Mouse (Mus musculus) neutrophil, adult 59 days (primary cell): ENCODE data around the gene Tnfrsf4. TPM values are rescaled to one million over a fixed set of nuclear protein-coding genes. Genes with fewer than 3 reads are reported as not detected.

ENCODE experiments used
- total RNA-seq, 2 experiments: library from RNA; stranded (reverse); gene quantifications; 1 replicate in 1 of 2; 2 replicates in 1 of 2; pipeline ENCODE4 v1.2.4; 2023

Tnfrsf4 gene
- total RNA-seq: 1 to 10 TPM; 1.9 to 2.0 TPM

DNA sequence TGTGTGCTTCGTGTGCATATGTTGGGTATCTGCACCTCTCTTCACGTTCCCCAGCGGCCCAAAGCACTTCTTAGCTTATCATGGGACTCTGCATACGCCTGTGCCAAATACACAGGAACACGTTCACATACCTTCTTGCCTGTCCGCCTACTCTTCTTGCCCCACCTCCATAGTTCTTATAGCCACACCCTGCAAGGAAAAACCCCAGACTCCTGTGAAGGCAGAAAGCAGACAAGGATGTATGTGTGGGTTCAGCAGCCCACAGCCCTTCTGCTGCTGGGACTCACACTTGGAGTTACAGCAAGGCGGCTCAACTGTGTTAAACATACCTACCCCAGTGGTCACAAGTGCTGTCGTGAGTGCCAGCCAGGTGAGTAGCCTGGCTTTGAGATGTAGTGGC, at the start of gene Tnfrsf4:
Tnfrsf4 (plus strand) TSS at position 207 of the 400 bp plus-strand sequence.

GRCm38 (mm10) chr4:155992241-155992905, 21.3 kb upstream of the Tnfrsf4 start, which contains the start of the genes B3galt6 and Sdf4:
TSS of gene B3galt6 (minus strand) at chr4:155992649.
TSS of gene Sdf4 (plus strand) at chr4:155992872.

GRCm38 (mm10) chr4:156026013-156026412, 12.4 kb downstream of the Tnfrsf4 start, which contains the start of gene Tnfrsf18:
TSS of gene Tnfrsf18 (plus strand) at chr4:156026164.

GRCm38 (mm10) chr4:156059261-156059660, 45.6 kb downstream of the Tnfrsf4 start, which contains the start of gene Ttll10:
TSS of gene Ttll10 (minus strand) at chr4:156059414.

Other genes with a start within 250 kb of the Tnfrsf4 start
- not detected for gene Vwa1, start 239.1 kb upstream of the Tnfrsf4 start, total RNA-seq
- not detected for gene Tmem88b, start 228.0 kb upstream of the Tnfrsf4 start, total RNA-seq
- under 1 TPM in 1 of 2 experiments, not detected in 1; 0.40 TPM for gene Ankrd65, start 223.4 kb upstream of the Tnfrsf4 start, total RNA-seq
- gene Mrpl20, start 211.0 kb upstream of the Tnfrsf4 start, total RNA-seq: 10 to 100 TPM; 49.7 to 50.7 TPM
- 100 to 1,000 TPM; 131 to 142 TPM for gene Ccnl2, start 201.4 kb upstream of the Tnfrsf4 start, total RNA-seq
- 100 to 1,000 TPM in 1 of 2 experiments, 10 to 100 TPM in 1; 81.0 to 100 TPM for gene Aurkaip1, start 182.6 kb upstream of the Tnfrsf4 start, total RNA-seq
- under 1 TPM in 1 of 2 experiments, not detected in 1; 0.78 TPM for gene Mxra8, start 174.2 kb upstream of the Tnfrsf4 start, total RNA-seq
- gene Dvl1, start 166.4 kb upstream of the Tnfrsf4 start, total RNA-seq: 10 to 100 TPM; 49.5 to 53.3 TPM
- 1 to 10 TPM; 2.6 to 2.8 TPM for gene Tas1r3, start 150.5 kb upstream of the Tnfrsf4 start, total RNA-seq
- 10 to 100 TPM; 22.2 TPM for gene Cptp, start 144.4 kb upstream of the Tnfrsf4 start, total RNA-seq
- gene Ints11, start 144.3 kb upstream of the Tnfrsf4 start, total RNA-seq: 10 to 100 TPM; 40.0 to 40.7 TPM
- gene Pusl1, start 122.1 kb upstream of the Tnfrsf4 start, total RNA-seq: 10 to 100 TPM; 12.2 TPM
- gene Acap3, start 122.0 kb upstream of the Tnfrsf4 start, total RNA-seq: 10 to 100 TPM; 57.0 to 63.5 TPM
- 10 to 100 TPM; 85.6 to 91.1 TPM for gene Ube2j2, start 70.0 kb upstream of the Tnfrsf4 start, total RNA-seq
- 10 to 100 TPM; 20.5 to 36.9 TPM for gene C1qtnf12, start 51.5 kb upstream of the Tnfrsf4 start, total RNA-seq
- gene B3galt6, start 21.2 kb upstream of the Tnfrsf4 start, total RNA-seq: 1 to 10 TPM; 2.0 to 2.4 TPM
- 100 to 1,000 TPM in 1 of 2 experiments, 10 to 100 TPM in 1; 97.9 to 120 TPM for gene Sdf4, start 21.0 kb upstream of the Tnfrsf4 start, total RNA-seq
- 1 to 10 TPM; 3.9 to 6.7 TPM for gene Tnfrsf18, start 12.3 kb downstream of the Tnfrsf4 start, total RNA-seq
- not detected for gene Ttll10, start 45.6 kb downstream of the Tnfrsf4 start, total RNA-seq
- 10 to 100 TPM; 14.9 to 19.7 TPM for gene 9430015G10Rik, start 96.1 kb downstream of the Tnfrsf4 start, total RNA-seq
- gene Rnf223, start 116.7 kb downstream of the Tnfrsf4 start, total RNA-seq: under 1 TPM; 0.20 to 0.29 TPM
- gene Agrn, start 183.6 kb downstream of the Tnfrsf4 start, total RNA-seq: 10 to 100 TPM; 13.3 to 16.7 TPM
- gene Isg15, start 187.0 kb downstream of the Tnfrsf4 start, total RNA-seq: 10 to 100 TPM; 10.3 to 11.6 TPM
- 1 to 10 TPM; 5.1 to 8.5 TPM for gene AW011738, start 189.5 kb downstream of the Tnfrsf4 start, total RNA-seq
- gene Perm1, start 202.0 kb downstream of the Tnfrsf4 start, total RNA-seq: not detected
- 10 to 100 TPM; 14.7 to 15.2 TPM for gene Plekhn1, start 221.0 kb downstream of the Tnfrsf4 start, total RNA-seq
- 10 to 100 TPM; 27.6 to 28.7 TPM for gene Noc2l, start 222.2 kb downstream of the Tnfrsf4 start, total RNA-seq
- gene Samd11, start 241.8 kb downstream of the Tnfrsf4 start, total RNA-seq: 1 to 10 TPM; 3.2 to 3.9 TPM